ENCODE assay signal across 22 mouse cellular contexts in genomic region chr10:39742057-39742456, GRCm38 (mm10). TPM values are rescaled to one million over a fixed set of nuclear protein-coding genes. Genes with fewer than 3 reads are reported as not detected.
DNase-seq lines count a peak whose midpoint lies in the region; ATAC-seq and TF ChIP-seq lines count a peak whose summit lies in the region.
"Had no signal": no experiment of that assay in that cellular context is flagged by ENCODE, and none has a peak within 500 bp of the region (broad histone marks: within the 10 kb centered on the region; RNA-seq: fewer than 3 reads in every experiment).

No protein-coding gene starts in this region.

- H3K9ac ChIP-seq in intestine, embryonic 15.5 days: no peak overlapping the region
- H3K9ac ChIP-seq: embryonic facial prominence, embryonic 12.5 days; forebrain, embryonic 12.5 days; heart, embryonic 13.5 days had no signal

- H3K79me2 ChIP-seq in myocyte (ENCODE audit: control insufficient read depth, insufficient read depth): peaks cover 56% of the 10 kb centered on the region

- no peak for TF ChIP-seq POLR2A in myocyte (IDR thresholded peaks at IDR 0.05; ENCODE audit: insufficient read length, low read depth)

- H3K9me3 ChIP-seq in intestine, embryonic 15.5 days: no peaks in the 10 kb centered on the region
- H3K9me3 ChIP-seq: embryonic facial prominence, embryonic 12.5 days; forebrain, embryonic 12.5 days; G1E; heart, embryonic 13.5 days had no signal

- peak; percentile 88 for DNase-seq in 3T3-L1 (ENCODE audit: low read depth, low spot score)
- DNase-seq in NIH3T3 (ENCODE audit: low read depth): peak; percentile 87
- DNase-seq in embryo, embryonic 11 days: peak; percentile 20
- no peak for DNase-seq in right cerebral cortex, postnatal 10 days (ENCODE audit: low spot score in 2 of 2)
- no peak for DNase-seq in adrenal gland, postnatal 25 days
- DNase-seq: adrenal gland, postnatal 14 days; cerebellum, adult 2 months; cerebellum, postnatal 10 days; gastrocnemius, adult 2 months; gastrocnemius, postnatal 36 days; heart, adult 11 months; heart, postnatal 36 days; kidney, adult 11 months had no signal

- 81% methylated on average over 4 of the region's 4 CpGs for WGBS in intestine, embryonic 15.5 days

- H3K27me3 ChIP-seq in myocyte (ENCODE audit: control insufficient read depth, insufficient read depth, insufficient read length): no peaks in the 10 kb centered on the region
- no peaks in the 10 kb centered on the region for H3K27me3 ChIP-seq in intestine, embryonic 15.5 days (replicated peaks)
- H3K27me3 ChIP-seq: embryonic facial prominence, embryonic 12.5 days; forebrain, embryonic 12.5 days; heart, embryonic 13.5 days had no signal

- H3K4me2 ChIP-seq in myocyte (ENCODE audit: low read depth): no peak overlapping the region
- H3K4me2 ChIP-seq in intestine, embryonic 15.5 days (replicated peaks): no peak overlapping the region
- H3K4me2 ChIP-seq: embryonic facial prominence, embryonic 12.5 days; forebrain, embryonic 12.5 days; heart, embryonic 13.5 days had no signal

- H3K4me3 ChIP-seq in myocyte: no peak overlapping the region
- no peak overlapping the region for H3K4me3 ChIP-seq in intestine, embryonic 15.5 days (replicated peaks)
- H3K4me3 ChIP-seq: embryonic facial prominence, embryonic 12.5 days; forebrain, embryonic 12.5 days; gastrocnemius, adult 2 months; heart, embryonic 13.5 days had no signal

- no peak overlapping the region for H3K27ac ChIP-seq in intestine, embryonic 15.5 days
- H3K27ac ChIP-seq: embryonic facial prominence, embryonic 12.5 days; forebrain, embryonic 12.5 days; gastrocnemius, adult 2 months; heart, embryonic 13.5 days had no signal

- H3K4me1 ChIP-seq in intestine, embryonic 15.5 days (replicated peaks): no peaks in the 10 kb centered on the region
- H3K4me1 ChIP-seq: embryonic facial prominence, embryonic 12.5 days; forebrain, embryonic 12.5 days had no signal

- ATAC-seq in intestine, embryonic 15.5 days: no peak
- ATAC-seq: CD4-positive, CD25-positive, alpha-beta regulatory T cell, adult 4 months; hindbrain, embryonic 16.5 days; inflammation-experienced regulatory T-cells, adult 6 months had no signal

- H3K36me3 ChIP-seq in myocyte (ENCODE audit: control insufficient read depth, insufficient read depth): no peaks in the 10 kb centered on the region
- no peaks in the 10 kb centered on the region for H3K36me3 ChIP-seq in intestine, embryonic 15.5 days
- H3K36me3 ChIP-seq: embryonic facial prominence, embryonic 12.5 days; forebrain, embryonic 12.5 days; heart, embryonic 13.5 days had no signal

- no peak overlapping the region for H3ac ChIP-seq in myocyte (ENCODE audit: control insufficient read depth, insufficient read length)

TF ChIP-seq in myocyte, 11 proteins besides CTCF, POLR2A, EP300 and RAD21:
- TF ChIP-seq SRF (IDR thresholded peaks at IDR 0.05; ENCODE audit: control insufficient read depth, insufficient read length, low read depth): no peak
- peak; percentile 26; the same call in 1 of the 2 replicates for TF ChIP-seq CEBPB (IDR thresholded peaks at IDR 0.05; ENCODE audit: insufficient read depth, poor library complexity, severe bottlenecking)
- no peak for TF ChIP-seq MYOG (IDR thresholded peaks at IDR 0.05; ENCODE audit: control insufficient read depth in 1 of 3, insufficient read depth in 1 of 3, insufficient read length in 2 of 3, low read depth in 2 of 3)
- TF ChIP-seq TCF12 (IDR thresholded peaks at IDR 0.05; ENCODE audit: insufficient read depth, poor library complexity, severe bottlenecking): no peak
TF ChIP-seq in myocyte: peak in this region for 1.

RNA-seq across cellular contexts. Expression of gene Rev3l, which starts 10.1 kb away (rescaled TPM):
- 2.4 TPM for polyA plus RNA-seq in myocyte (2012; fragmentation: generic; extraction: Trizol)
- polyA plus RNA-seq in intestine, embryonic 15.5 days (2015; fragmentation: Nextera tagmentation; extraction: Ambion mirVana): 13.5 and 13.7 TPM in 2 replicates
- total RNA-seq in adrenal gland, postnatal 25 days (2021): 27.6 and 31.1 TPM in 2 replicates

Comparison
In these comparisons a context has a peak if more than half of its experiments do, and no peak if none do; other contexts are left out.
1. DNase-seq: peak in 3T3-L1 (single experiment), NIH3T3 (single experiment) and embryo, embryonic 11 days (single experiment); none in right cerebral cortex, postnatal 10 days (0 of 2) and adrenal gland, postnatal 25 days (single experiment).